Mouse (Mus musculus) hindbrain, postnatal 0 days (tissue): Measurements from ENCODE around the gene Kmt2b. TPM values are rescaled to one million over a fixed set of nuclear protein-coding genes. Genes with fewer than 3 reads are reported as not detected.

ENCODE experiments used
- ATAC-seq: fragments of 200-750 bp; cut with Nextera tagmentation; 2 replicates; pipeline ENCODE4 v1.8.0; 2017; ENCODE audit warnings: mild to moderate bottlenecking, moderate TSS enrichment, moderate library complexity
- DNase-seq: peaks from one replicate; pipeline ENCODE4 v3.0.0-alpha.2; 2015; ENCODE audit warnings: low spot score
- H3K27ac ChIP-seq: fragments of 300-500 bp; sonication (generic); 2 replicates; pipeline ENCODE4 v1.5.1; 2014; ENCODE audit warnings: mild to moderate bottlenecking
- H3K27me3 ChIP-seq: fragments of 300-500 bp; sonication (generic); 2 replicates; pipeline ENCODE4 v1.6.1; 2014; ENCODE audit warnings: low read length, mixed read lengths; ENCODE audit not compliant: insufficient read depth
- H3K36me3 ChIP-seq: fragments of 300-500 bp; sonication (generic); 2 replicates; pipeline ENCODE4 v1.6.1; 2014; ENCODE audit warnings: low read length, mixed read lengths; ENCODE audit not compliant: insufficient read depth
- H3K4me1 ChIP-seq: fragments of 300-500 bp; sonication (generic); 2 replicates; pipeline ENCODE4 v1.6.1; 2014; ENCODE audit warnings: antibody characterized with exemption, low read length, mixed read lengths; ENCODE audit not compliant: insufficient read depth
- H3K4me2 ChIP-seq: fragments of 300-500 bp; sonication (generic); 2 replicates; pipeline ENCODE4 v1.6.1; 2014; ENCODE audit warnings: low read depth, mild to moderate bottlenecking, low read length, moderate library complexity, mixed read lengths
- H3K4me3 ChIP-seq: fragments of 300-500 bp; sonication (generic); 2 replicates; pipeline ENCODE4 v1.5.1; 2014; ENCODE audit warnings: low read length
- H3K9ac ChIP-seq: fragments of 300-500 bp; sonication (generic); replicated peaks from 2 replicates; pipeline ENCODE4 v1.6.1; 2014; ENCODE audit warnings: mild to moderate bottlenecking, low read length, moderate library complexity, mixed read lengths
- H3K9me3 ChIP-seq: fragments of 300-500 bp; sonication (generic); 2 replicates; pipeline ENCODE4 v1.6.1; 2016; ENCODE audit warnings: low read length, mixed read lengths
- CTCF ChIP-seq: IDR thresholded peaks from 2 replicates; pipeline ENCODE4 v1.5.1; 2016; ENCODE audit warnings: antibody characterized with exemption, control low read depth, low read depth
- WGBS: fragments of 180-500 bp; shearing (Covaris S2); extraction: QIAGEN DNeasy Blood & Tissue Kit; methylation state at CpG from one replicate; pipeline ENCODE4 v1.1.7; 2014; 5-methylcytosine and 5-hydroxymethylcytosine counted together
- polyA plus RNA-seq: library from polyadenylated mRNA; unstranded; fragments of >200 nt; fragmentation: Nextera tagmentation; extraction: Ambion mirVana; gene quantifications from 2 replicates; pipeline ENCODE4 v1.2.1, GENCODE M21; 2015
- total RNA-seq: library from RNA; depleted of rRNA; stranded (reverse); fragments of >200 nt; gene quantifications from 2 replicates; pipeline ENCODE4 v1.2.3, GENCODE M21; 2014

Gene Kmt2b
- total and polyA plus RNA-seq, 2 experiments from 2014 or later, result 7.1 to 36.7 TPM

- ATAC-seq (no peak), DNase-seq (no peak)
- H3K36me3 ChIP-seq, result no peaks in the 10 kb centered on the region
- 66% methylated on average over 8 of the region's 8 CpGs for WGBS
- no peak overlapping the region for H3K9ac ChIP-seq
- no peaks in the 10 kb centered on the region for H3K9me3 ChIP-seq
- H3K27ac ChIP-seq, result no peak overlapping the region
- no peak overlapping the region for H3K4me3 ChIP-seq
- H3K27me3 ChIP-seq, result no peaks in the 10 kb centered on the region
- H3K4me1 ChIP-seq, result no peaks in the 10 kb centered on the region; the same call in 1 of the 2 replicates
- no peak overlapping the region for H3K4me2 ChIP-seq
- no peak for TF ChIP-seq CTCF
Observed at GRCm38 (mm10) chr7:30604424-30604823, 15.9 kb upstream of the Kmt2b start.

DNA sequence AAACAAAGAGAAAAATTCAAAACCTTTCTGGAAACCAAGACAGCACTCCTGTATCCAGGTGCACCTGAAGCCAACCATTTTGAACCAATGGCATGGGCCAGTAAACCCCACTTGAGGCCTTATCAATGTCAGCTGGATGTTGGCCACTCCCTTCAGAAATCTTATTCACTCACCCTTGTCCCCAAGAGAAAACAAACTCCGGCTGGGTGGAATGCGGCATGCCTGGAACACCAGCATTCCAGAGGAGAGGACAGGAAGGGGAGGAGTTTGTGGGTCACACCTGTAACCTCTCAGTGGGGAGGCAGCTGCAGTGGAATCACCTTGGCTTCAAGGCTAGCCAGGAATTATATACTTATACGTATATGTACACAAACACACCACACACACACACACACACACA lies 14.1 kb upstream of the Kmt2b start:
- no peaks in the 10 kb centered on the region for H3K36me3 ChIP-seq
- no peaks in the 10 kb centered on the region for H3K27me3 ChIP-seq
- ATAC-seq (no peak), DNase-seq (no peak)
- no peaks in the 10 kb centered on the region; the same call in 1 of the 2 replicates for H3K4me1 ChIP-seq
- H3K4me3 ChIP-seq, result no peak overlapping the region
- 44% methylated on average over 3 of the region's 3 CpGs for WGBS
- H3K27ac ChIP-seq, result no peak overlapping the region
- H3K4me2 ChIP-seq, result no peak overlapping the region
- no peaks in the 10 kb centered on the region for H3K9me3 ChIP-seq
- no peak overlapping the region for H3K9ac ChIP-seq
- no peak for TF ChIP-seq CTCF

DNA sequence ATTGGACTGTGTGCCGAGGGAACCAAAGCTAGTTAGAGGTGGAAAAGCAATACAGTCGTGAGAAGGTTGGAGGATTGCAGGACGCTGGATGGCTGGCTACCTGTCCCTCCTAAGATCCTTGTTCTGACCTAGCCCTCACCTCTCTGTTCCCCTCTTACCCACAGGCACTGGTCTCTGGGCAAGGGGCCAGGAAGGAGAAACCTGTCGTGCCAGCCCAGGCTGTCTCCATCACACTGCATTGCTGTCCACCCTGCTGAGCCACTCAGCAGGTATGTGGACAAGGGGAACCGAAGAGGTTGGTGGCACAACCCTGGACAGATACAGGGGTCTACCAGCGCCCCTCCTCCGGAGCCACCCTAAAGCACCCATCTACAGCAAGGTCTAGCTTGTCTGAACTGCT lies 12.1 kb upstream of the Kmt2b start:
- DNase-seq (no peak), ATAC-seq (no peak)
- Histone ChIP-seq H3K27ac (no peak overlapping the region), H3K36me3 (no peaks in the 10 kb centered on the region), H3K27me3 (no peaks in the 10 kb centered on the region), H3K9me3 (no peaks in the 10 kb centered on the region), H3K4me2 (peak overlapping the region; percentile 40; the same call in 1 of the 2 replicates), H3K4me3 (no peak overlapping the region), H3K9ac (no peak overlapping the region), H3K4me1 (no peaks in the 10 kb centered on the region; the same call in 1 of the 2 replicates)
- no peak for TF ChIP-seq CTCF
- 65% methylated on average over 7 of the region's 7 CpGs for WGBS

DNA sequence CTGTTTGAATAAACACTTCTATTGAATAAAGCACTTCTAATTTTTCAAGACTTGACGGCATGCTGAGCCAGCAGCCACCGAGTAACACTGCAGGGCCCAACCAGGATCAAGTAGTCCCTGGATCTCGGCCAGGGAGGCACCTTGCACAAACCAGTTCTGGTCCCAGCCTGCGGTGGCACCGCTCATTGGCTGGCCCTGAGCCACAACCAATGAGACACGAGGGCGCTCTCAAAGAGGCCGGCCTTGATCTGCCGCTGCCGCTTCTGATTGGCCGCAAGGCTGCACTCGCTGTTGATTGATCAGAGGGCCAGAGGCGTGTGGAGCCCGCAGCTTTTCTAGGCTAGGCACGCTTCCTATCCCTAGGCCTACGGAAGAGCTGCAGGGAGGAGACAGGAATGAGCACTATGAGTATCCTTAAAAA lies 11.4 kb upstream of the Kmt2b start:
- Histone ChIP-seq H3K27ac (no peak overlapping the region), H3K4me2 (peak overlapping the region; percentile 40), H3K36me3 (no peaks in the 10 kb centered on the region), H3K9me3 (no peaks in the 10 kb centered on the region), H3K4me3 (no peak overlapping the region), H3K27me3 (no peaks in the 10 kb centered on the region), H3K4me1 (no peaks in the 10 kb centered on the region; the same call in 1 of the 2 replicates), H3K9ac (no peak overlapping the region)
- 2% methylated on average over 16 of the region's 16 CpGs for WGBS
- ATAC-seq (peak; percentile 97), DNase-seq (peak; percentile 97)
- TF ChIP-seq CTCF, result no peak

DNA sequence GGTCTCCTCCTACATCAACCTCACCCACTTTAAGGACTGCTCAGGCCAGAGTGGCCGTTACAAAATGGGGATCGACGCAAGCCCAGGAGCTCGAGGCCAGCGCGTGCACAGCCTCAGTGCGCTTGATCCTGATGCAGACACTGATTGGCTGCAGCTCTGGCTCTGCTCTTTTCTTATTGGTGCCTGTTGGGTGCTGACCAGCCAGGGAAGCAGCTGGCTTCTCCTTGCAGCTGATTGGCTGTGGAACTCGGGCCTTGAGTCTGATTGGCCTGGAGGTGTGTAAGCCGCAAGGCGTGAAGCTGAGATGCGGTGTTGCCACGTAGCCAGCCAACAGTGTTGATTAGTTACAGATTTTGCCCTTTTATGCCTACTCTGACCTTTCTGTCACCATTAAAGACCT lies 10.3 kb upstream of the Kmt2b start, which contains the start of gene Zbtb32:
Gene Zbtb32, minus strand, starts transcription at position 124 of the 400 bp plus-strand sequence.
- WGBS, result 92% methylated on average over 12 of the region's 12 CpGs
- no peaks in the 10 kb centered on the region for H3K9me3 ChIP-seq
- no peak within 1 kb of the TSS for H3K27ac ChIP-seq
- no peak within 1 kb of the TSS for H3K9ac ChIP-seq
- no peaks in the 10 kb centered on the region; the same call in 1 of the 2 replicates for H3K4me1 ChIP-seq
- no peaks in the 10 kb centered on the region for H3K27me3 ChIP-seq
- DNase-seq (no peak), ATAC-seq (no peak)
- no peak for TF ChIP-seq CTCF
- no peak within 1 kb of the TSS for H3K4me3 ChIP-seq
- H3K4me2 ChIP-seq, result peak within 1 kb of the TSS; percentile 40
- H3K36me3 ChIP-seq, result no peaks in the 10 kb centered on the region

DNA sequence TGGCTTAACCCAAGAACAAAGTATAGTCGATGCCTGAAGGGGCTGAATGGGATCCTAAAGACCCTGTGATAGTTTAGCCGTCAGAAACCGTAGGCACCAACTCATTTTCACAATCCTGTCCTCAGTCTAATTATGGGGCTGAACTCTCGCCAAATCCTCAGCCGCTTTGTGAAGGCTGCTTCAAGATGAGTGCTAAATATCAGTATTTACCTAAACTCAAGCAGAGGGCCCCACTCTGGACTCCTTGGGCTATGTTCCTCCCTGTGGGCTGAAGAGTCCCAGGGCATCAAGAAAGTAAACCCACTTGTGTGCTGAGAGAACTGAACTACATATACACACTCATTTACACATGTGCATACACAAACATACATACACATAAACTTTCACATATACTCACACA lies 8.3 kb upstream of the Kmt2b start:
- Histone ChIP-seq H3K36me3 (no peaks in the 10 kb centered on the region), H3K27ac (no peak overlapping the region), H3K4me1 (no peaks in the 10 kb centered on the region; the same call in 1 of the 2 replicates), H3K4me2 (no peak overlapping the region), H3K4me3 (no peak overlapping the region), H3K27me3 (no peaks in the 10 kb centered on the region), H3K9me3 (no peaks in the 10 kb centered on the region), H3K9ac (no peak overlapping the region)
- ATAC-seq, result no peak
- DNase-seq, result no peak
- TF ChIP-seq CTCF, result no peak
- 74% methylated on average over 5 of the region's 5 CpGs for WGBS

DNA sequence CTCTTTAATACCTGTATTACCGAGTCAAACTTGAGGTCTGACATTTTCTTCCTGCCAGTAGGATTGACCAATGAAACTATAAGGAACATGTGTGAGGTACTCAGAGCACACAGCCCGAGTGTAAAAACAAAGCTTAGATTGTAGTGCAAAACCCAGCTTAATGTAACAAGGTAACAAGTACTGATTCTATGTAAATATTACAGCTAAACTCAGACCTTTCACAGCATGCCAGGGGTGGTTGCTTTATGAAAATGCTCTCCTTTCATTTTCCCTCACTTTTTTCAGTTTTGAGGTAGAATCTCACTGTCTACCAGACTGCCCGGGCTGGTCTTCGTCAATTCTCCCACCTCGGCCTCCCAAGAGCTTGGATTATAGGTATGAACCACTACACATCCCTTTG lies 7.6 kb upstream of the Kmt2b start:
- no peak for ATAC-seq
- no peak overlapping the region for H3K4me2 ChIP-seq
- no peak overlapping the region for H3K27ac ChIP-seq
- H3K9me3 ChIP-seq, result no peaks in the 10 kb centered on the region
- TF ChIP-seq CTCF, result no peak
- no peaks in the 10 kb centered on the region for H3K27me3 ChIP-seq
- 83% methylated on average over 5 of the region's 5 CpGs for WGBS
- no peak overlapping the region for H3K9ac ChIP-seq
- no peak for DNase-seq
- no peaks in the 10 kb centered on the region for H3K36me3 ChIP-seq
- H3K4me1 ChIP-seq, result no peaks in the 10 kb centered on the region; the same call in 1 of the 2 replicates
- no peak overlapping the region for H3K4me3 ChIP-seq
